8 mouse cellular contexts compared by ENCODE assay signal in genomic region chr13:63294359-63295193, GRCm38 (mm10).
DNase-seq lines count a peak whose midpoint lies in the region; ATAC-seq lines count a peak whose summit lies in the region.

No protein-coding gene starts in this region.

- no peaks in the 10 kb centered on the region for H3K9me3 ChIP-seq in forebrain, embryonic 14.5 days (replicated peaks; ENCODE audit: control insufficient read depth, low read length)
- H3K9me3 ChIP-seq in lung, embryonic 15.5 days = no peaks in the 10 kb centered on the region
- H3K9me3 ChIP-seq in stomach, embryonic 16.5 days (replicated peaks; ENCODE audit: control insufficient read depth, low read length) = no peaks in the 10 kb centered on the region

- no peak overlapping the region for H3K4me3 ChIP-seq in forebrain, embryonic 14.5 days (ENCODE audit: low read depth, low read length)
- no peak overlapping the region for H3K4me3 ChIP-seq in lung, embryonic 15.5 days
- H3K4me3 ChIP-seq in stomach, embryonic 16.5 days (replicated peaks; ENCODE audit: low read length) = no peak overlapping the region

- H3K4me1 ChIP-seq in forebrain, embryonic 14.5 days (ENCODE audit: control insufficient read depth, insufficient read depth, low read length) = peaks cover 7% of the 10 kb centered on the region
- peaks cover 18% of the 10 kb centered on the region for H3K4me1 ChIP-seq in lung, embryonic 15.5 days
- H3K4me1 ChIP-seq in stomach, embryonic 16.5 days (ENCODE audit: control insufficient read depth, insufficient read depth, low read length) = peaks cover 7% of the 10 kb centered on the region; the same call in 1 of the 2 replicates

- no peak overlapping the region for H3K27ac ChIP-seq in forebrain, embryonic 14.5 days (ENCODE audit: low read depth, low read length)
- H3K27ac ChIP-seq in lung, embryonic 15.5 days = peak overlapping the region; percentile 52
- H3K27ac ChIP-seq in stomach, embryonic 16.5 days (ENCODE audit: low read length) = peak overlapping the region; percentile 50

- H3K9ac ChIP-seq in forebrain, embryonic 14.5 days (ENCODE audit: low read length) = no peak overlapping the region
- no peak overlapping the region for H3K9ac ChIP-seq in lung, embryonic 15.5 days
- H3K9ac ChIP-seq in stomach, embryonic 16.5 days (ENCODE audit: low read length) = 0 out of 2 replicates have a peak overlapping the region, but pooled peaks have one; percentile 19

- 22% methylated on average over 15 of the region's 15 CpGs for WGBS in forebrain, embryonic 14.5 days
- WGBS in lung, embryonic 15.5 days = 34% methylated on average over 15 of the region's 15 CpGs
- WGBS in stomach, embryonic 16.5 days = 37% methylated on average over 15 of the region's 15 CpGs

- peak; percentile 16; the same call in 1 of the 2 replicates for ATAC-seq in forebrain, embryonic 14.5 days
- peak; percentile 23; the same call in 1 of the 2 replicates for ATAC-seq in lung, embryonic 15.5 days (ENCODE audit: borderline replicate concordance, extremely low read depth, low FRiP score, low TSS enrichment)
- ATAC-seq in stomach, embryonic 16.5 days (ENCODE audit: insufficient read depth, low FRiP score) = peak; percentile 48; the same call in 1 of the 2 replicates

- peak; percentile 23 for DNase-seq in thymus, postnatal 25 days
- DNase-seq in thymus, postnatal 10 days (ENCODE audit: low spot score in 2 of 2) = no peak
- DNase-seq in forebrain, embryonic 14.5 days (ENCODE audit: low spot score) = peak; percentile 48
- DNase-seq in kidney, adult 18-20 months = peak; percentile 65
- DNase-seq in layer of hippocampus, postnatal 25 days (ENCODE audit: extremely low spot score in 1 of 2, low spot score in 1 of 2) = no peak
- DNase-seq in left cerebral cortex, adult 9 months (ENCODE audit: low spot score in 2 of 2) = no peak

- peaks cover 19% of the 10 kb centered on the region for H3K36me3 ChIP-seq in forebrain, embryonic 14.5 days (ENCODE audit: control insufficient read depth, insufficient read depth, low read length)
- peaks cover 61% of the 10 kb centered on the region for H3K36me3 ChIP-seq in lung, embryonic 15.5 days
- peaks cover 16% of the 10 kb centered on the region for H3K36me3 ChIP-seq in stomach, embryonic 16.5 days (ENCODE audit: control insufficient read depth, insufficient read depth, low read length)

- no peak overlapping the region for H3K4me2 ChIP-seq in forebrain, embryonic 14.5 days (ENCODE audit: low read length)
- no peak overlapping the region for H3K4me2 ChIP-seq in lung, embryonic 15.5 days
- H3K4me2 ChIP-seq in stomach, embryonic 16.5 days (ENCODE audit: low read depth, low read length) = no peak overlapping the region

- no peaks in the 10 kb centered on the region for H3K27me3 ChIP-seq in forebrain, embryonic 14.5 days (replicated peaks; ENCODE audit: control insufficient read depth, insufficient read depth, low read length)
- no peaks in the 10 kb centered on the region for H3K27me3 ChIP-seq in lung, embryonic 15.5 days
- H3K27me3 ChIP-seq in stomach, embryonic 16.5 days (ENCODE audit: control insufficient read depth, insufficient read depth, low read length) = no peaks in the 10 kb centered on the region

Comparison
In these comparisons a context has a peak if more than half of its experiments do, and no peak if none do; other contexts are left out.
1. DNase-seq: peak in thymus, postnatal 25 days (single experiment), forebrain, embryonic 14.5 days (single experiment) and kidney, adult 18-20 months (single experiment); none in thymus, postnatal 10 days (0 of 2), layer of hippocampus, postnatal 25 days (0 of 2) and left cerebral cortex, adult 9 months (0 of 2).
2. Peak in every context shown above with its lines, with median percentiles within 50 percentile points of each other: ATAC-seq.